ENCODE assay signal across 29 mouse cellular contexts in genomic region chr2:18264579-18264978, GRCm38 (mm10).
DNase-seq lines count a peak whose midpoint lies in the region; ATAC-seq and TF ChIP-seq lines count a peak whose summit lies in the region.
"Had no signal": no experiment of that assay in that cellular context is flagged by ENCODE, and none has a peak within 500 bp of the region (broad histone marks: within the 10 kb centered on the region; RNA-seq: fewer than 3 reads in every experiment).

No protein-coding gene starts in this region.

- no peaks in the 10 kb centered on the region for H3K4me1 ChIP-seq in midbrain, postnatal 0 days (ENCODE audit: insufficient read depth, low read length)
- H3K4me1 ChIP-seq in midbrain, embryonic 13.5 days (replicated peaks) = no peaks in the 10 kb centered on the region
- no peaks in the 10 kb centered on the region for H3K4me1 ChIP-seq in limb, embryonic 10.5 days
- H3K4me1 ChIP-seq: embryonic facial prominence, embryonic 10.5 days; embryonic facial prominence, embryonic 13.5 days; forebrain, embryonic 12.5 days; forebrain, embryonic 15.5 days; heart, embryonic 12.5 days; heart, embryonic 15.5 days; hindbrain, embryonic 10.5 days; hindbrain, embryonic 13.5 days had no signal

- no peak overlapping the region for H3K4me3 ChIP-seq in left cerebral cortex, adult 2 months
- H3K4me3 ChIP-seq in midbrain, postnatal 0 days (ENCODE audit: low read depth, low read length) = no peak overlapping the region
- H3K4me3 ChIP-seq in midbrain, embryonic 13.5 days (replicated peaks) = no peak overlapping the region
- H3K4me3 ChIP-seq in limb, embryonic 10.5 days = no peak overlapping the region
- H3K4me3 ChIP-seq: embryonic facial prominence, embryonic 10.5 days; embryonic facial prominence, embryonic 13.5 days; erythroblast, embryonic 14.5 days; forebrain, embryonic 12.5 days; forebrain, embryonic 15.5 days; heart, embryonic 12.5 days; heart, embryonic 15.5 days; hindbrain, embryonic 10.5 days; hindbrain, embryonic 13.5 days had no signal

- no peaks in the 10 kb centered on the region for H3K27me3 ChIP-seq in midbrain, postnatal 0 days (ENCODE audit: insufficient read depth, low read length)
- no peaks in the 10 kb centered on the region for H3K27me3 ChIP-seq in midbrain, embryonic 13.5 days
- H3K27me3 ChIP-seq in Patski = no peaks in the 10 kb centered on the region
- no peaks in the 10 kb centered on the region for H3K27me3 ChIP-seq in limb, embryonic 10.5 days (ENCODE audit: low read depth, poor library complexity, severe bottlenecking)
- H3K27me3 ChIP-seq: embryonic facial prominence, embryonic 13.5 days; forebrain, embryonic 12.5 days; forebrain, embryonic 15.5 days; heart, embryonic 12.5 days; heart, embryonic 15.5 days; hindbrain, embryonic 13.5 days had no signal

- H3K4me2 ChIP-seq in midbrain, postnatal 0 days (ENCODE audit: low read depth, low read length, poor library complexity, severe bottlenecking) = no peak overlapping the region
- H3K4me2 ChIP-seq in midbrain, embryonic 13.5 days (replicated peaks) = no peak overlapping the region
- H3K4me2 ChIP-seq: embryonic facial prominence, embryonic 13.5 days; forebrain, embryonic 12.5 days; forebrain, embryonic 15.5 days; heart, embryonic 12.5 days; heart, embryonic 15.5 days; hindbrain, embryonic 13.5 days had no signal

- H3K27ac ChIP-seq in left cerebral cortex, adult 2 months = no peak overlapping the region
- no peak overlapping the region for H3K27ac ChIP-seq in midbrain, postnatal 0 days (ENCODE audit: low read depth, low read length)
- H3K27ac ChIP-seq in midbrain, embryonic 13.5 days = no peak overlapping the region
- no peak overlapping the region for H3K27ac ChIP-seq in limb, embryonic 10.5 days
- H3K27ac ChIP-seq: embryonic facial prominence, embryonic 10.5 days; embryonic facial prominence, embryonic 13.5 days; forebrain, embryonic 12.5 days; forebrain, embryonic 15.5 days; heart, embryonic 15.5 days; hindbrain, embryonic 10.5 days; hindbrain, embryonic 13.5 days had no signal

- peak; percentile 54 for DNase-seq in heart, adult 11 months
- no peak for DNase-seq in heart, adult 9 months (ENCODE audit: low spot score in 2 of 2)
- no peak for DNase-seq in left cerebral cortex, adult 2 months (ENCODE audit: extremely low spot score in 1 of 2, low spot score in 2 of 2)
- no peak for DNase-seq in left cerebral cortex, postnatal 4 days
- no peak for DNase-seq in midbrain, postnatal 0 days (ENCODE audit: low spot score)
- no peak for DNase-seq in Patski (ENCODE audit: low read depth, low spot score)
- no peak for DNase-seq in limb, embryonic 10.5 days (ENCODE audit: low spot score)
- DNase-seq: adrenal gland, postnatal 10 days; adrenal gland, postnatal 36 days; cerebellum, adult 11 months; cerebellum, adult 8-10 months; cerebellum, postnatal 10 days; embryo, embryonic 11 days; gastrocnemius, postnatal 10 days; heart, adult 18-20 months; heart, postnatal 10 days; heart, postnatal 36 days had no signal

- in situ Hi-C loops in Patski (cut with MboI; ENCODE audit: low pct_unique_long_range_greater_than_20kb) = no loop called here

- CTCF ChIA-PET in Patski (lab: Charles Lee) = no interaction called here

- POLR2A ChIA-PET in Patski (lab: Charles Lee) = no interaction called here

- 79% methylated on average over 3 of the region's 3 CpGs for WGBS in midbrain, postnatal 0 days
- WGBS in midbrain, embryonic 13.5 days = 86% methylated on average over 3 of the region's 3 CpGs
- 81% methylated on average over 3 of the region's 3 CpGs for WGBS in limb, embryonic 10.5 days

- intact Hi-C loops in left cerebral cortex, adult 2 months (cut with DNase I) = no loop called here
- intact Hi-C loops in left cerebral cortex, postnatal 4 days (cut with DNase I) = no loop called here

- H3K36me3 ChIP-seq in midbrain, postnatal 0 days (ENCODE audit: insufficient read depth, low read length) = no peaks in the 10 kb centered on the region; the same call in 1 of the 2 replicates
- H3K36me3 ChIP-seq in midbrain, embryonic 13.5 days = no peaks in the 10 kb centered on the region
- 0 out of 2 replicates have a peak, but pooled peaks cover 2% of the 10 kb centered on the region for H3K36me3 ChIP-seq in limb, embryonic 10.5 days
- H3K36me3 ChIP-seq: embryonic facial prominence, embryonic 13.5 days; forebrain, embryonic 12.5 days; forebrain, embryonic 15.5 days; heart, embryonic 12.5 days; heart, embryonic 15.5 days; hindbrain, embryonic 10.5 days had no signal

- no peak overlapping the region for H3K9ac ChIP-seq in midbrain, postnatal 0 days (replicated peaks; ENCODE audit: low read length, poor library complexity, severe bottlenecking)
- no peak overlapping the region for H3K9ac ChIP-seq in midbrain, embryonic 13.5 days (replicated peaks)
- H3K9ac ChIP-seq: embryonic facial prominence, embryonic 13.5 days; forebrain, embryonic 12.5 days; forebrain, embryonic 15.5 days; heart, embryonic 12.5 days; heart, embryonic 15.5 days; hindbrain, embryonic 13.5 days had no signal

- no peaks in the 10 kb centered on the region for H3K9me3 ChIP-seq in midbrain, postnatal 0 days (ENCODE audit: low read length)
- peaks cover 4% of the 10 kb centered on the region; the same call in 1 of the 2 replicates for H3K9me3 ChIP-seq in midbrain, embryonic 13.5 days
- H3K9me3 ChIP-seq in limb, embryonic 10.5 days (replicated peaks) = no peaks in the 10 kb centered on the region
- H3K9me3 ChIP-seq: embryonic facial prominence, embryonic 10.5 days; embryonic facial prominence, embryonic 13.5 days; forebrain, embryonic 12.5 days; forebrain, embryonic 15.5 days; heart, embryonic 12.5 days; heart, embryonic 15.5 days; hindbrain, embryonic 10.5 days; hindbrain, embryonic 13.5 days had no signal

- no peak for ATAC-seq in midbrain, postnatal 0 days (ENCODE audit: low FRiP score)
- no peak for ATAC-seq in midbrain, embryonic 13.5 days
- no peak for ATAC-seq in Patski
- ATAC-seq: CD4-positive, CD25-positive, alpha-beta regulatory T cell, adult 4 months; forebrain, embryonic 15.5 days; hindbrain, embryonic 16.5 days had no signal

- TF ChIP-seq CTCF in left cerebral cortex, adult 2 months (IDR thresholded peaks at IDR 0.05) = peak; percentile 15
- TF ChIP-seq CTCF in midbrain, postnatal 0 days (IDR thresholded peaks at IDR 0.05) = peak; percentile 17
- peak; percentile 16 for TF ChIP-seq CTCF in Patski (IDR thresholded peaks at IDR 0.05)
